8 mouse cellular contexts compared by ENCODE assay signal in the genomic region with DNA sequence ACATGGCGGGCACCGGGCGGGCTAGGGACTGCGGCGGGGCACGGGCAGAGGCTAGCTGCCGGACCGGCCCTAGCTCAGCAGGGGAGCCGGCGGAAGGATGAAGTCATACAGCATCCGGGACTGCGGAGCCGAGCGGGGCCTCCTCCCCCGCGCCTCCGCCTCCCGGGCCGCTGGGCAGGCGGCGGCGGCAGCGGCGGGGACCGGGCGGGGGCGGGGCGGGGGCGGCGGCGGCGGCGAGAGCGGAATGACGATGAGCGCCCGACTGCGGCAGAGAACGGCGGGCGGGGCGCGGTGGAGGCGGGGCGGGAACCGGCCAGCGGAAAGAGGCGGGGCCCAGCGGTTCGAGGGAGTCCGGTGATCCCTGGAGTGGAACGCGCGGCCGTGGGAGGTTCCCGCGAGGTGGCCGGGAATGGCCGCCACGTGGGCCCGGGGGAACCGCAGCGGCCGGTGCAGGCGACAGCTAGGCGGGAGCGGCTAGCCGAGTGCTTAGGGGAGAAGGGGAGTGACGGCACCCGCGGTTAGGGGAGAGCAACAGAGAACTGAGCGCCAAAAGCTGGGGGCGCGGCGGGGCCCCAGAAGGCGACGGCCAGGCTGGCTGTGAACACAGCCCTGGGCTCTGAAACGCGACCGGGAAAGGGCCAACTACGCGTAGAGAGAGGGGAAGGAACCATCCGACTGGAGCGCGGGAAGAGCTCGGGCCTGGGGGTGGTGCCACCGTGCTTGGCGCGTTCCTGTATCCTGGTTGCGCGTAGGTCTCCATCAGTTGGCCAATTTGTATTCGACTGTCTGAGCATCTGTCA. TPM values are rescaled to one million over a fixed set of nuclear protein-coding genes. Genes with fewer than 3 reads are reported as not detected.
DNase-seq lines count a peak whose midpoint lies in the region; ATAC-seq and TF ChIP-seq lines count a peak whose summit lies in the region.

A gene (minus strand): TSS at position 97 of the 800 bp plus-strand sequence.

- WGBS in bone marrow, adult 2 months = under 1% methylated on average over 81 of the region's 92 CpGs
- under 1% methylated on average over 75 of the region's 92 CpGs for WGBS in embryonic facial prominence, embryonic 15.5 days
- WGBS in heart, embryonic 14.5 days = under 1% methylated on average over 65 of the region's 92 CpGs
- WGBS in kidney, embryonic 16.5 days = under 1% methylated on average over 75 of the region's 92 CpGs
- WGBS in liver, embryonic 16.5 days (ENCODE audit: insufficient replicate concordance) = under 1% methylated on average over 71 of the region's 92 CpGs
- WGBS in neural tube, embryonic 13.5 days = under 1% methylated on average over 74 of the region's 92 CpGs

- peak within 1 kb of the TSS; percentile 94 for H3K9ac ChIP-seq in ES-Bruce4 (ENCODE audit: low read depth, poor library complexity, severe bottlenecking)
- peak within 1 kb of the TSS; percentile 37; the same call in 1 of the 2 replicates for H3K9ac ChIP-seq in embryonic facial prominence, embryonic 15.5 days
- H3K9ac ChIP-seq in heart, embryonic 14.5 days (ENCODE audit: low read length) = peak within 1 kb of the TSS; percentile 72
- H3K9ac ChIP-seq in kidney, embryonic 16.5 days (replicated peaks; ENCODE audit: low read length) = peak within 1 kb of the TSS; percentile 74
- peak within 1 kb of the TSS; percentile 60 for H3K9ac ChIP-seq in liver, embryonic 16.5 days (ENCODE audit: low read depth, low read length)
- peak within 1 kb of the TSS; percentile 91 for H3K9ac ChIP-seq in neural tube, embryonic 13.5 days

- peak; percentile 59 for ATAC-seq in embryonic facial prominence, embryonic 15.5 days (ENCODE audit: insufficient number of reproducible peaks, low FRiP score, low TSS enrichment, low read depth)
- ATAC-seq in heart, embryonic 14.5 days (ENCODE audit: insufficient number of reproducible peaks, insufficient read depth, low FRiP score, low read depth) = peak; percentile 42
- ATAC-seq in kidney, embryonic 16.5 days (ENCODE audit: low FRiP score, low TSS enrichment) = peak; percentile 80
- ATAC-seq in liver, embryonic 16.5 days (ENCODE audit: low read depth) = peak; percentile 74
- ATAC-seq in neural tube, embryonic 13.5 days (ENCODE audit: low read depth) = peak; percentile 55

- peak within 1 kb of the TSS; percentile 99 for H3K4me2 ChIP-seq in embryonic facial prominence, embryonic 15.5 days (replicated peaks)
- peak within 1 kb of the TSS; percentile 100 for H3K4me2 ChIP-seq in heart, embryonic 14.5 days (ENCODE audit: low read length)
- H3K4me2 ChIP-seq in kidney, embryonic 16.5 days (replicated peaks; ENCODE audit: low read depth, low read length) = peak within 1 kb of the TSS; percentile 100
- peak within 1 kb of the TSS; percentile 97 for H3K4me2 ChIP-seq in liver, embryonic 16.5 days (ENCODE audit: low read depth, low read length)
- H3K4me2 ChIP-seq in neural tube, embryonic 13.5 days = peak within 1 kb of the TSS; percentile 95

- H3K4me3 ChIP-seq in ES-Bruce4 (ENCODE audit: low read depth, low read length) = peak within 1 kb of the TSS; percentile 70
- H3K4me3 ChIP-seq in bone marrow, adult 2 months (replicated peaks; ENCODE audit: control insufficient read depth, low read depth, low read length) = peak within 1 kb of the TSS; percentile 65
- H3K4me3 ChIP-seq in embryonic facial prominence, embryonic 15.5 days (replicated peaks) = peak within 1 kb of the TSS; percentile 69
- peak within 1 kb of the TSS; percentile 62 to 68 for H3K4me3 ChIP-seq in heart, embryonic 14.5 days (ENCODE audit: control insufficient read depth in 1 of 2, insufficient read depth in 1 of 2, low read depth in 1 of 2, low read length in 2 of 2)
- H3K4me3 ChIP-seq in kidney, embryonic 16.5 days (ENCODE audit: low read length) = peak within 1 kb of the TSS; percentile 76
- peak within 1 kb of the TSS; percentile 72 for H3K4me3 ChIP-seq in liver, embryonic 16.5 days (ENCODE audit: low read depth, low read length)
- peak within 1 kb of the TSS; percentile 85 for H3K4me3 ChIP-seq in neural tube, embryonic 13.5 days

- H3K4me1 ChIP-seq in ES-Bruce4 (ENCODE audit: control insufficient read depth, insufficient read depth, low read length) = no peaks in the 10 kb centered on the region
- H3K4me1 ChIP-seq in bone marrow, adult 2 months (ENCODE audit: control insufficient read depth, insufficient read depth, low read length) = no peaks in the 10 kb centered on the region; the same call in 1 of the 2 replicates
- peaks cover 34% of the 10 kb centered on the region for H3K4me1 ChIP-seq in embryonic facial prominence, embryonic 15.5 days
- H3K4me1 ChIP-seq in heart, embryonic 14.5 days (ENCODE audit: control insufficient read depth in 2 of 2, insufficient read depth in 2 of 2, low read length in 2 of 2) = peaks cover 5 to 31% of the 10 kb centered on the region in 2 experiments; a peak in 3 of 4 replicates
- H3K4me1 ChIP-seq in kidney, embryonic 16.5 days (ENCODE audit: insufficient read depth, low read length) = peaks cover 26% of the 10 kb centered on the region
- peaks cover 29% of the 10 kb centered on the region for H3K4me1 ChIP-seq in liver, embryonic 16.5 days (ENCODE audit: control insufficient read depth, low read depth, low read length)
- peaks cover 41% of the 10 kb centered on the region for H3K4me1 ChIP-seq in neural tube, embryonic 13.5 days (replicated peaks)

- no peak for TF ChIP-seq CTCF in ES-Bruce4 (IDR thresholded peaks at IDR 0.05; ENCODE audit: low read depth, low read length)
- no peak for TF ChIP-seq CTCF in bone marrow, adult 2 months (IDR thresholded peaks at IDR 0.05; ENCODE audit: control insufficient read depth, insufficient read depth, low read length)

- H3K36me3 ChIP-seq in ES-Bruce4 (ENCODE audit: control insufficient read depth, insufficient read depth, low read length, poor library complexity, severe bottlenecking) = no peaks in the 10 kb centered on the region
- H3K36me3 ChIP-seq in embryonic facial prominence, embryonic 15.5 days = no peaks in the 10 kb centered on the region
- H3K36me3 ChIP-seq in heart, embryonic 14.5 days (ENCODE audit: control insufficient read depth, insufficient read depth, low read length) = no peaks in the 10 kb centered on the region
- 0 out of 2 replicates have a peak, but pooled peaks cover 5% of the 10 kb centered on the region for H3K36me3 ChIP-seq in kidney, embryonic 16.5 days (ENCODE audit: insufficient read depth, low read length)
- no peaks in the 10 kb centered on the region for H3K36me3 ChIP-seq in liver, embryonic 16.5 days (ENCODE audit: control insufficient read depth, insufficient read depth)
- peaks cover 11% of the 10 kb centered on the region for H3K36me3 ChIP-seq in neural tube, embryonic 13.5 days

- no peak for TF ChIP-seq EP300 in ES-Bruce4 (IDR thresholded peaks at IDR 0.05; ENCODE audit: insufficient read depth, low read depth, low read length)

- no peaks in the 10 kb centered on the region for H3K9me3 ChIP-seq in ES-Bruce4 (replicated peaks; ENCODE audit: control insufficient read depth, insufficient read depth, low read length, poor library complexity, severe bottlenecking)
- H3K9me3 ChIP-seq in embryonic facial prominence, embryonic 15.5 days (replicated peaks) = no peaks in the 10 kb centered on the region
- no peaks in the 10 kb centered on the region for H3K9me3 ChIP-seq in heart, embryonic 14.5 days (ENCODE audit: control insufficient read depth, low read length)
- H3K9me3 ChIP-seq in kidney, embryonic 16.5 days (ENCODE audit: low read length) = no peaks in the 10 kb centered on the region
- H3K9me3 ChIP-seq in liver, embryonic 16.5 days (replicated peaks; ENCODE audit: control insufficient read depth, low read length) = no peaks in the 10 kb centered on the region
- no peaks in the 10 kb centered on the region for H3K9me3 ChIP-seq in neural tube, embryonic 13.5 days

- H3K27ac ChIP-seq in ES-Bruce4 (ENCODE audit: insufficient read depth, low read length) = no peak within 1 kb of the TSS
- H3K27ac ChIP-seq in bone marrow, adult 2 months (ENCODE audit: control insufficient read depth, insufficient read depth, low read depth, low read length, poor library complexity) = peak within 1 kb of the TSS; percentile 24; the same call in 1 of the 2 replicates
- H3K27ac ChIP-seq in embryonic facial prominence, embryonic 15.5 days (replicated peaks) = peak within 1 kb of the TSS; percentile 44; the same call in 1 of the 2 replicates
- H3K27ac ChIP-seq in heart, embryonic 14.5 days (replicated peaks in 1 of 2; ENCODE audit: control insufficient read depth in 1 of 2, insufficient read depth in 1 of 2, low read depth in 2 of 2, low read length in 2 of 2) = 0 out of 4 replicates have a peak within 1 kb of the TSS, but pooled peaks of 1 of the 2 experiments have one; percentile 37
- peak within 1 kb of the TSS; percentile 48; the same call in 1 of the 2 replicates for H3K27ac ChIP-seq in kidney, embryonic 16.5 days (ENCODE audit: low read length)
- no peak within 1 kb of the TSS for H3K27ac ChIP-seq in liver, embryonic 16.5 days (ENCODE audit: low read length)
- peak within 1 kb of the TSS; percentile 97 for H3K27ac ChIP-seq in neural tube, embryonic 13.5 days (replicated peaks)

- no peaks in the 10 kb centered on the region for H3K27me3 ChIP-seq in ES-Bruce4 (ENCODE audit: control insufficient read depth, insufficient read depth, low read length, poor library complexity, severe bottlenecking)
- peaks cover 27% of the 10 kb centered on the region for H3K27me3 ChIP-seq in embryonic facial prominence, embryonic 15.5 days
- peaks cover 45% of the 10 kb centered on the region for H3K27me3 ChIP-seq in heart, embryonic 14.5 days (ENCODE audit: control insufficient read depth, insufficient read depth, low read length)
- peaks cover 23% of the 10 kb centered on the region for H3K27me3 ChIP-seq in kidney, embryonic 16.5 days (ENCODE audit: insufficient read depth, low read length)
- peaks cover 67% of the 10 kb centered on the region for H3K27me3 ChIP-seq in liver, embryonic 16.5 days (ENCODE audit: control insufficient read depth, insufficient read depth, low read depth, low read length)
- H3K27me3 ChIP-seq in neural tube, embryonic 13.5 days = no peaks in the 10 kb centered on the region

- TF ChIP-seq POLR2A in ES-Bruce4 (IDR thresholded peaks at IDR 0.05; ENCODE audit: insufficient read depth, low read length) = no peak
- no peak for TF ChIP-seq POLR2A in bone marrow, adult 2 months (IDR thresholded peaks at IDR 0.05; ENCODE audit: borderline replicate concordance, control insufficient read depth, low read depth, low read length)

- peak; percentile 59 for DNase-seq in thymus, postnatal 14 days

RNA-seq across cellular contexts. Expression of the gene that starts here (rescaled TPM):
- polyA plus RNA-seq in ES-Bruce4 (2011; ENCODE audit: insufficient read depth, insufficient read length, low read depth, missing spikeins) = 1.7 and 2.4 TPM in 2 replicates
- 1.3 TPM in 1 of 2 replicates, not detected in the other for polyA plus RNA-seq in bone marrow, adult 2 months (2011; ENCODE audit: insufficient read depth, insufficient read length, low replicate concordance, missing spikeins)
- 1.7 and 1.9 TPM in 2 replicates for polyA plus RNA-seq in embryonic facial prominence, embryonic 15.5 days (2015; fragmentation: Nextera tagmentation; extraction: Ambion mirVana)
- polyA plus RNA-seq in heart, embryonic 14.5 days (2014; fragmentation: Nextera tagmentation; extraction: Ambion mirVana) = 0.40 and 0.57 TPM in 2 replicates
- polyA plus RNA-seq in kidney, embryonic 16.5 days (2015; fragmentation: Nextera tagmentation; extraction: Ambion mirVana) = 0.45 and 0.84 TPM in 2 replicates
- polyA plus RNA-seq in liver, embryonic 16.5 days (2015; fragmentation: Nextera tagmentation; extraction: Ambion mirVana) = 0.15 and 0.18 TPM in 2 replicates
- polyA plus RNA-seq in neural tube, embryonic 13.5 days (2015; fragmentation: Nextera tagmentation; extraction: Ambion mirVana) = 20.8 and 23.7 TPM in 2 replicates

Comparison
In these comparisons a context has a peak if more than half of its experiments do, and no peak if none do; other contexts are left out.
1. Peak in ATAC-seq, H3K4me3 ChIP-seq, H3K9ac ChIP-seq and H3K4me2 ChIP-seq in heart, embryonic 14.5 days; RNA of the gene not detected or under 1 TPM.
2. Peak in ATAC-seq, H3K4me3 ChIP-seq, H3K27ac ChIP-seq, H3K9ac ChIP-seq and H3K4me2 ChIP-seq in kidney, embryonic 16.5 days; RNA of the gene not detected or under 1 TPM.
3. Peak in ATAC-seq, H3K4me3 ChIP-seq, H3K9ac ChIP-seq and H3K4me2 ChIP-seq in liver, embryonic 16.5 days; RNA of the gene not detected or under 1 TPM.
4. H3K27ac ChIP-seq: peak in bone marrow, adult 2 months (single experiment), embryonic facial prominence, embryonic 15.5 days (single experiment) and neural tube, embryonic 13.5 days (single experiment); none in ES-Bruce4 (single experiment) and liver, embryonic 16.5 days (single experiment).
5. H3K9ac ChIP-seq: peak in every context shown above with its lines; median percentile 94 in ES-Bruce4; 91 in neural tube, embryonic 13.5 days; 74 in kidney, embryonic 16.5 days; 72 in heart, embryonic 14.5 days; 60 in liver, embryonic 16.5 days; 37 in embryonic facial prominence, embryonic 15.5 days.
6. Peak in every context shown above with its lines, with median percentiles within 50 percentile points of each other: H3K4me3 ChIP-seq, ATAC-seq and H3K4me2 ChIP-seq.